Mouse (Mus musculus) ES-E14 (cell line): ENCODE measurements at regions not wholly inside any gene's neighbourhood (a gene's known extent, or its start where the extent isn't known, plus 50 kb on each side); places are given as distances from the start of the nearest gene placed in this dataset.
"Not testable (repeated sequence)": the region's sequence is repeated elsewhere in the genome, so short reads cannot be mapped to it uniquely, and the experiment has no call there.

Experiments
- HCFC1 ChIP-seq: IDR thresholded peaks from 2 replicates; pipeline ENCODE4 v1.6.1; 2012; ENCODE audit warnings: low read length, inconsistent platforms, borderline replicate concordance; ENCODE audit not compliant: insufficient read depth
- ZNF384 ChIP-seq: IDR thresholded peaks from 2 replicates; pipeline ENCODE4 v1.6.1; 2012; ENCODE audit warnings: low read depth, low read length, inconsistent platforms

DNA sequence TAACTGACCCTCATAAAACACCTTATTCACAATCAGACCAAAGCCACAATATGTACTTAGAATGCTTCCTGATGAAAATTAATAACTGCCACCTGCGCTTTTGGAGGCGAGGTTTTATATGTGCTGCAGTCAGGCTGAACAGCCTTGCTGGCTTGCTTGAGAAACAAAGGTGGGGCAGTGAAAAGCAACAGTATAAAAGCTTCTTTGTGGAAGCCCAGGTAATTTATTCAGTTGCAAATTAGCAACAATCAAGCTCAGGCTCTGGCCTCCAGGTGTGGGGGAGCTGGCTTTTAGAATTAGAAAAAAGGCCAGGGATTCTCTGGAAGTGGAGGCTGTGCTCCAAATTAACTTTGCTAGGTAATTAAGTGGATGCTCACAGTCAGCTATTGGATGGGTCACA is 1524.5 kb upstream of the Cdh6 start:
- TF ChIP-seq ZNF384, HCFC1: not testable (repeated sequence)
